Mouse (Mus musculus): ENCODE data around the gene Lair1. TPM values are rescaled to one million over a fixed set of nuclear protein-coding genes. Genes with fewer than 3 reads are reported as not detected.

Lair1 gene
- not detected for polyA plus RNA-seq (2012; fragmentation: generic; extraction: Trizol)

GRCm38 (mm10) chr7:4063013-4063412 is at the start of gene Lair1:
Gene Lair1, minus strand, starts transcription at chr7:4063204.
- Histone ChIP-seq H3K4me3 (no peak within 1 kb of the TSS), H3K4me2 (ENCODE audit: low read depth) (no peak within 1 kb of the TSS), H3ac (ENCODE audit: control insufficient read depth, insufficient read length) (no peak within 1 kb of the TSS), H3K79me2 (ENCODE audit: control insufficient read depth, insufficient read depth) (no peaks in the 10 kb centered on the region), H3K27me3 (ENCODE audit: control insufficient read depth, insufficient read depth, insufficient read length) (no peaks in the 10 kb centered on the region), H3K36me3 (ENCODE audit: control insufficient read depth, insufficient read depth) (no peaks in the 10 kb centered on the region)
- TF ChIP-seq E2F4 (IDR thresholded peaks at IDR 0.05; ENCODE audit: insufficient read depth) (no peak), TCF12 (IDR thresholded peaks at IDR 0.05; ENCODE audit: insufficient read depth, poor library complexity, severe bottlenecking) (no peak), CEBPB (IDR thresholded peaks at IDR 0.05; ENCODE audit: insufficient read depth, poor library complexity, severe bottlenecking) (no peak), MYOD1 (IDR thresholded peaks at IDR 0.05; ENCODE audit: control insufficient read depth in 1 of 3, insufficient read length in 2 of 3, low read depth in 2 of 3) (no peak), USF1 (IDR thresholded peaks at IDR 0.05; ENCODE audit: low read depth) (no peak), REST (IDR thresholded peaks at IDR 0.05; ENCODE audit: insufficient read depth, insufficient read length) (no peak), MAX (IDR thresholded peaks at IDR 0.05; ENCODE audit: low read depth) (no peak), SRF (IDR thresholded peaks at IDR 0.05; ENCODE audit: control insufficient read depth, insufficient read length, low read depth) (no peak), POLR2AphosphoS2 (IDR thresholded peaks at IDR 0.05; ENCODE audit: insufficient read length, low read depth) (no peak), TCF3 (IDR thresholded peaks at IDR 0.05; ENCODE audit: insufficient read length, low read depth) (no peak), POLR2A (IDR thresholded peaks at IDR 0.05; ENCODE audit: insufficient read length, low read depth) (no peak)

- H3K27me3 ChIP-seq (ENCODE audit: control insufficient read depth, insufficient read depth, insufficient read length), result no peaks in the 10 kb centered on the region
- H3K4me3 ChIP-seq, result no peak overlapping the region
- H3ac ChIP-seq (ENCODE audit: control insufficient read depth, insufficient read length), result no peak overlapping the region
- H3K36me3 ChIP-seq (ENCODE audit: control insufficient read depth, insufficient read depth), result no peaks in the 10 kb centered on the region
- TF ChIP-seq USF1 (IDR thresholded peaks at IDR 0.05; ENCODE audit: low read depth) (no peak), E2F4 (IDR thresholded peaks at IDR 0.05; ENCODE audit: insufficient read depth) (no peak), REST (IDR thresholded peaks at IDR 0.05; ENCODE audit: insufficient read depth, insufficient read length) (no peak), TCF12 (IDR thresholded peaks at IDR 0.05; ENCODE audit: insufficient read depth, poor library complexity, severe bottlenecking) (no peak), MYOG (IDR thresholded peaks at IDR 0.05; ENCODE audit: control insufficient read depth in 1 of 3, insufficient read depth in 1 of 3, insufficient read length in 2 of 3, low read depth in 2 of 3) (no peak), MYOD1 (IDR thresholded peaks at IDR 0.05; ENCODE audit: control insufficient read depth in 1 of 3, insufficient read length in 2 of 3, low read depth in 2 of 3) (no peak), MAX (IDR thresholded peaks at IDR 0.05; ENCODE audit: low read depth) (no peak), POLR2A (IDR thresholded peaks at IDR 0.05; ENCODE audit: insufficient read length, low read depth) (no peak)
- no peak overlapping the region for H3K4me2 ChIP-seq (ENCODE audit: low read depth)
- H3K79me2 ChIP-seq (ENCODE audit: control insufficient read depth, insufficient read depth), result no peaks in the 10 kb centered on the region
Measured at GRCm38 (mm10) chr7:4111766-4112165, 48.8 kb upstream of the Lair1 start.

- H3K27me3 ChIP-seq (ENCODE audit: control insufficient read depth, insufficient read depth, insufficient read length), result no peaks in the 10 kb centered on the region
- H3K36me3 ChIP-seq (ENCODE audit: control insufficient read depth, insufficient read depth), result no peaks in the 10 kb centered on the region
- TF ChIP-seq REST (IDR thresholded peaks at IDR 0.05; ENCODE audit: insufficient read depth, insufficient read length), result no peak
- TF ChIP-seq TCF12 (IDR thresholded peaks at IDR 0.05; ENCODE audit: insufficient read depth, poor library complexity, severe bottlenecking), result no peak
- TF ChIP-seq MYOD1 (IDR thresholded peaks at IDR 0.05; ENCODE audit: control insufficient read depth in 1 of 3, insufficient read length in 2 of 3, low read depth in 2 of 3), result no peak
- no peak for TF ChIP-seq POLR2A (IDR thresholded peaks at IDR 0.05; ENCODE audit: insufficient read length, low read depth)
- TF ChIP-seq USF1 (IDR thresholded peaks at IDR 0.05; ENCODE audit: low read depth), result no peak
- TF ChIP-seq SRF (IDR thresholded peaks at IDR 0.05; ENCODE audit: control insufficient read depth, insufficient read length, low read depth), result no peak
- TF ChIP-seq POLR2AphosphoS2 (IDR thresholded peaks at IDR 0.05; ENCODE audit: insufficient read length, low read depth), result no peak
- no peak for TF ChIP-seq CEBPB (IDR thresholded peaks at IDR 0.05; ENCODE audit: insufficient read depth, poor library complexity, severe bottlenecking)
- TF ChIP-seq E2F4 (IDR thresholded peaks at IDR 0.05; ENCODE audit: insufficient read depth), result no peak
- TF ChIP-seq MYOG (IDR thresholded peaks at IDR 0.05; ENCODE audit: control insufficient read depth in 1 of 3, insufficient read depth in 1 of 3, insufficient read length in 2 of 3, low read depth in 2 of 3), result no peak
- no peak for TF ChIP-seq TCF3 (IDR thresholded peaks at IDR 0.05; ENCODE audit: insufficient read length, low read depth)
- TF ChIP-seq MAX (IDR thresholded peaks at IDR 0.05; ENCODE audit: low read depth), result no peak
- no peaks in the 10 kb centered on the region for H3K79me2 ChIP-seq (ENCODE audit: control insufficient read depth, insufficient read depth)
- H3ac ChIP-seq (ENCODE audit: control insufficient read depth, insufficient read length), result no peak overlapping the region
- no peak overlapping the region for H3K4me3 ChIP-seq
- H3K4me2 ChIP-seq (ENCODE audit: low read depth), result no peak overlapping the region
Measured at GRCm38 (mm10) chr7:4103411-4103810, 40.4 kb upstream of the Lair1 start.

GRCm38 (mm10) chr7:4101144-4101543 is 38.1 kb upstream of the Lair1 start:
- no peak for TF ChIP-seq E2F4 (IDR thresholded peaks at IDR 0.05; ENCODE audit: insufficient read depth)
- TF ChIP-seq MYOG (IDR thresholded peaks at IDR 0.05; ENCODE audit: control insufficient read depth in 1 of 3, insufficient read depth in 1 of 3, insufficient read length in 2 of 3, low read depth in 2 of 3), result no peak
- TF ChIP-seq POLR2AphosphoS2 (IDR thresholded peaks at IDR 0.05; ENCODE audit: insufficient read length, low read depth), result no peak
- TF ChIP-seq TCF3 (IDR thresholded peaks at IDR 0.05; ENCODE audit: insufficient read length, low read depth), result no peak
- no peak for TF ChIP-seq TCF12 (IDR thresholded peaks at IDR 0.05; ENCODE audit: insufficient read depth, poor library complexity, severe bottlenecking)
- TF ChIP-seq MYOD1 (IDR thresholded peaks at IDR 0.05; ENCODE audit: control insufficient read depth in 1 of 3, insufficient read length in 2 of 3, low read depth in 2 of 3), result no peak
- TF ChIP-seq USF1 (IDR thresholded peaks at IDR 0.05; ENCODE audit: low read depth), result no peak
- TF ChIP-seq CEBPB (IDR thresholded peaks at IDR 0.05; ENCODE audit: insufficient read depth, poor library complexity, severe bottlenecking), result no peak
- TF ChIP-seq SRF (IDR thresholded peaks at IDR 0.05; ENCODE audit: control insufficient read depth, insufficient read length, low read depth), result no peak
- TF ChIP-seq MAX (IDR thresholded peaks at IDR 0.05; ENCODE audit: low read depth), result no peak
- no peak for TF ChIP-seq REST (IDR thresholded peaks at IDR 0.05; ENCODE audit: insufficient read depth, insufficient read length)
- no peak for TF ChIP-seq POLR2A (IDR thresholded peaks at IDR 0.05; ENCODE audit: insufficient read length, low read depth)
- H3K4me2 ChIP-seq (ENCODE audit: low read depth), result no peak overlapping the region
- H3K36me3 ChIP-seq (ENCODE audit: control insufficient read depth, insufficient read depth), result no peaks in the 10 kb centered on the region
- H3K79me2 ChIP-seq (ENCODE audit: control insufficient read depth, insufficient read depth), result no peaks in the 10 kb centered on the region
- no peaks in the 10 kb centered on the region for H3K27me3 ChIP-seq (ENCODE audit: control insufficient read depth, insufficient read depth, insufficient read length)
- no peak overlapping the region for H3K4me3 ChIP-seq
- H3ac ChIP-seq (ENCODE audit: control insufficient read depth, insufficient read length), result no peak overlapping the region
